In genomic region chr14:62778095-62778494, GRCm38 (mm10) we compare ENCODE assay signal across 12 mouse cellular contexts.
"Had no signal": no experiment of that assay in that cellular context is flagged by ENCODE, and none has a peak within 500 bp of the region (broad histone marks: within the 10 kb centered on the region; RNA-seq: fewer than 3 reads in every experiment).

No protein-coding gene starts in this region.

- H3K4me2 ChIP-seq: limb, embryonic 13.5 days; midbrain, embryonic 11.5 days; midbrain, embryonic 15.5 days; neural tube, embryonic 12.5 days had no signal

- ATAC-seq: midbrain, embryonic 15.5 days had no signal

- DNase-seq: kidney, postnatal 25 days; layer of hippocampus, postnatal 36 days; left cerebral cortex, postnatal 4 days; lung, adult 18-20 months; thymus, postnatal 4 days had no signal

- H3K27me3 ChIP-seq: limb, embryonic 13.5 days; megakaryocyte, embryonic 14.5 days; midbrain, embryonic 15.5 days; neural tube, embryonic 12.5 days had no signal

- H3K9ac ChIP-seq: limb, embryonic 13.5 days; liver, embryonic 14.5 days; midbrain, embryonic 15.5 days; neural tube, embryonic 12.5 days had no signal

- H3K27ac ChIP-seq: limb, embryonic 13.5 days; liver, embryonic 14.5 days; midbrain, embryonic 15.5 days; neural tube, embryonic 12.5 days; stomach, postnatal 0 days had no signal

- H3K36me3 ChIP-seq: limb, embryonic 13.5 days; midbrain, embryonic 15.5 days; neural tube, embryonic 12.5 days had no signal

- H3K4me3 ChIP-seq: limb, embryonic 13.5 days; megakaryocyte, embryonic 14.5 days; midbrain, embryonic 15.5 days; neural tube, embryonic 12.5 days had no signal

- H3K9me3 ChIP-seq: limb, embryonic 13.5 days; megakaryocyte, embryonic 14.5 days; midbrain, embryonic 15.5 days had no signal

- H3K4me1 ChIP-seq: limb, embryonic 13.5 days; midbrain, embryonic 15.5 days; neural tube, embryonic 12.5 days had no signal
